Mouse (Mus musculus): Measurements from ENCODE around the gene Iqgap1. TPM values are rescaled to one million over a fixed set of nuclear protein-coding genes. Genes with fewer than 3 reads are reported as not detected.
"Not testable (repeated sequence)": the region's sequence is repeated elsewhere in the genome, so short reads cannot be mapped to it uniquely, and the experiment has no call there.

Iqgap1 gene
- polyA plus RNA-seq, 1 experiment from 2014 or later = 23.7 TPM

DNA sequence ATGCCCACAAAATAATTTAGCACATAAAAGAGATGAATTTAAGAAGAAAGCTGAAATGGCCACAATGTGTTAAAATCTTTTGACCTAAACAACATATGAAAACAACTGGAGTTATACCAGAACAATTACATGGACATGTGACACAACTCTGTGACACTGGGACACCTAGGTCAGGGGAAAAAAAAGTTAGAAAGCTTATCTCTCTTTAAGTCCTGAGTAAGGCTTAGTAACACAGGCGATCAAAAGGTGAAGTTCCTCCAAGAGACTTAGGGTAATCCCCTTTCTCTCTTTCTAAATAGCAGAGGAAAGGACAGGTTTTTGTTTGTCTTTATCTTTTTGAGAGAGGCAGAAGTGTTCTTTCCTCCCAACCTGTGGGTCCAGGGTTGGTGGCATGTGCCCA is 14.5 kb upstream of the Iqgap1 start:
- WGBS = 18% methylated on average over 1 of the region's 1 CpGs
- no peak for DNase-seq (ENCODE audit: low spot score)
- H3K9me3 ChIP-seq (replicated peaks) = no peaks in the 10 kb centered on the region
- H3K4me1 ChIP-seq = no peaks in the 10 kb centered on the region
- no peaks in the 10 kb centered on the region for H3K36me3 ChIP-seq
- peaks cover 2% of the 10 kb centered on the region; the same call in 1 of the 2 replicates for H3K27me3 ChIP-seq (ENCODE audit: low read depth, poor library complexity, severe bottlenecking)
- H3K4me3 ChIP-seq = no peak overlapping the region
- no peak overlapping the region for H3K27ac ChIP-seq (replicated peaks)

DNA sequence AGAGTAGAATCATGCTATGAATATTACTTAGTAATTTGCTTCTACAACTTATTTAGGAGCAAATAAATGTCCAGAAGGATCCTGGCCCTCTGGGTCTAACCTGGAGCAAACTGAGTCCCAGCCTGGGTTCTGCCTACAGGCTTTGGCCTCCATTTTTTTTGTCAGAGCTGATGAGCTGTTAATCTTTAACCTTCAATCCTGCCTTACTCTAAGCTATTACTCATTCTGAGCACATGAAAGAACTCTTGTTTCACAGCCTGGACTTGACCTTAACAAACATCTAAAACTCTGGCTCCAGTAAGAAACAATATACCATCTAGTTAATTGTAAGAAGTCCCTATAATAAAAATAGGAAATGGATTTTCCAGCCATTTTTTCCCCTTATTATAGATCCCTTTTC is 14.0 kb upstream of the Iqgap1 start:
- H3K27me3 ChIP-seq (ENCODE audit: low read depth, poor library complexity, severe bottlenecking) = peaks cover 2% of the 10 kb centered on the region; the same call in 1 of the 2 replicates
- H3K4me3 ChIP-seq = no peak overlapping the region
- H3K36me3 ChIP-seq = no peaks in the 10 kb centered on the region
- H3K4me1 ChIP-seq = no peaks in the 10 kb centered on the region
- H3K27ac ChIP-seq (replicated peaks) = no peak overlapping the region
- DNase-seq (ENCODE audit: low spot score) = no peak
- no peaks in the 10 kb centered on the region for H3K9me3 ChIP-seq (replicated peaks)

DNA sequence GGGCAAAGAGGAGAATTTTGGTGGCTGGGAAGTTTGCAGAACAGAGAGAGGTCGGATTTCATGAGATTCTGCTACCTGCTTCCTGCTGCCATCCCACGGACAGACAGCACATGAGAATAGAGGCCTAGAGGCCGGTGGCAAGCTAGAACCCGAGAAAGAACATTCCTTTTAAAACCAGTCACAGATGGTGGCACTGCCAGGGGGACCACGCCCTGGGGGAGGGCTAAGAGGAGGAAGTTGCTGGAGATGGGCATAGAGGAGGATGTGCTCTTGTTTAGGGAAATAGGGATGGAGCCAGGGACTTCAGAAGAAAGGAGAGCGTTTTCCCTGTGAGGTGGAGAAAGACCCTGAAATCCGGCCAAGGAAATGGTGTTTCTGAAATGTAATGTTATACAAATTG is 12.5 kb upstream of the Iqgap1 start:
- Histone ChIP-seq H3K4me1 (no peaks in the 10 kb centered on the region), H3K36me3 (no peaks in the 10 kb centered on the region), H3K4me3 (no peak overlapping the region), H3K9me3 (replicated peaks) (no peaks in the 10 kb centered on the region), H3K27me3 (ENCODE audit: low read depth, poor library complexity, severe bottlenecking) (peaks cover 2% of the 10 kb centered on the region; the same call in 1 of the 2 replicates), H3K27ac (replicated peaks) (no peak overlapping the region)
- no peak for DNase-seq (ENCODE audit: low spot score)
- 37% methylated on average over 7 of the region's 7 CpGs for WGBS

DNA sequence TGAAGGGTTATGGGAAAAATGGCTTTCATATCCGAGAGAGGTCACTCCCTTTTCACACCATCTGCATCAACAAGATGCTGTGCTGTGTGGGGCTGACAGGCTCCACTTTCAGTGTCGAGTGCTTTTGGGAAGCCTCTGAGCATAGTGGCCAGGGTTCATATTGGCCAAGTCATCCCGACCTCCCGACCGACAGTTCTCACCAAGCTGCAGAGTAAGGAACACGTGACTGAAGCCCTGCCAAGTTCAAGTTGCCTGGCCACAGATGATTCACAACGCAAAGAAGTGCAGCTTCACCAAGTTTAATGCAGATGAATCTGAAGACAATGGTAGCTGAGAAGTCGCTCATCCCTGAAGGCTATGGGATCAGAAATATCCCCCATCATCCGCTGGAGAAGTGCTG is 12.0 kb upstream of the Iqgap1 start:
- DNase-seq (ENCODE audit: low spot score) = no peak
- Histone ChIP-seq H3K4me1 (0 out of 2 replicates have a peak, but pooled peaks cover 3% of the 10 kb centered on the region), H3K9me3 (replicated peaks) (no peaks in the 10 kb centered on the region), H3K4me3 (no peak overlapping the region), H3K27me3 (ENCODE audit: low read depth, poor library complexity, severe bottlenecking) (peaks cover 2% of the 10 kb centered on the region; the same call in 1 of the 2 replicates), H3K27ac (replicated peaks) (no peak overlapping the region), H3K36me3 (no peaks in the 10 kb centered on the region)
- 60% methylated on average over 9 of the region's 9 CpGs for WGBS

DNA sequence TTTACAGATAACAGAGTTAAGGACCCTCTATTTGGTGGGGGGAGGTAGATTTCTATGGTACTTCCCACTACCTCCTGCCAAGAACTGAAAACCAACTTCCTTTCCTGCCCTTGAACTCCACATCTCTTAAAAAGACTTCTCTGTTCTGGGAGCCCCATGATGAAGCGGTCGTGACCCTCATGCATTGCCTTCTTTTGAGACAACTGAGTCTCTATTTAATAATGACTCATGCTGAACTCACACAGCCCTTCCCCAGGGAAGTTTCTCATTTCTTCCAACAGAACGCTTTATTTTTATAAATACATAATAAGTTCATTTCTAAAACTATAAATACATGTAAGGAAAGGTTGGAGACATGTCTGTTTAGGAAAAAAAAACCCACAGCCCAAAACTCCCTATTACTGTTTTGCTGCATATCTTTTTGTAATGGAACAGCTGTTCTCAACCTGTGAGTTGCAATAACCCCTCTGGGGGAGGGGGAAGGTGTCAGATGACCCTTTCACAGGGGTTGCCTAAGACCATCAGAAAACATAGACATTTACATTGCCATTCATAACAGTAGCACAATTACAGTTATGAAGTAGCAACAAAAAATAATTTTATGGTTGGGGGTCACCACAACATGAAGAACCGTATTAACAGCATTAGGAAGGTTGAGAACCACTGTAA is 10.3 kb upstream of the Iqgap1 start:
- H3K4me1 ChIP-seq = 0 out of 2 replicates have a peak, but pooled peaks cover 3% of the 10 kb centered on the region
- DNase-seq (ENCODE audit: low spot score) = no peak
- H3K4me3 ChIP-seq = no peak overlapping the region
- no peak overlapping the region for H3K27ac ChIP-seq (replicated peaks)
- 75% methylated on average over 4 of the region's 4 CpGs for WGBS
- peaks cover 2% of the 10 kb centered on the region; the same call in 1 of the 2 replicates for H3K27me3 ChIP-seq (ENCODE audit: low read depth, poor library complexity, severe bottlenecking)
- H3K36me3 ChIP-seq = no peaks in the 10 kb centered on the region
- H3K9me3 ChIP-seq (replicated peaks) = no peaks in the 10 kb centered on the region

DNA sequence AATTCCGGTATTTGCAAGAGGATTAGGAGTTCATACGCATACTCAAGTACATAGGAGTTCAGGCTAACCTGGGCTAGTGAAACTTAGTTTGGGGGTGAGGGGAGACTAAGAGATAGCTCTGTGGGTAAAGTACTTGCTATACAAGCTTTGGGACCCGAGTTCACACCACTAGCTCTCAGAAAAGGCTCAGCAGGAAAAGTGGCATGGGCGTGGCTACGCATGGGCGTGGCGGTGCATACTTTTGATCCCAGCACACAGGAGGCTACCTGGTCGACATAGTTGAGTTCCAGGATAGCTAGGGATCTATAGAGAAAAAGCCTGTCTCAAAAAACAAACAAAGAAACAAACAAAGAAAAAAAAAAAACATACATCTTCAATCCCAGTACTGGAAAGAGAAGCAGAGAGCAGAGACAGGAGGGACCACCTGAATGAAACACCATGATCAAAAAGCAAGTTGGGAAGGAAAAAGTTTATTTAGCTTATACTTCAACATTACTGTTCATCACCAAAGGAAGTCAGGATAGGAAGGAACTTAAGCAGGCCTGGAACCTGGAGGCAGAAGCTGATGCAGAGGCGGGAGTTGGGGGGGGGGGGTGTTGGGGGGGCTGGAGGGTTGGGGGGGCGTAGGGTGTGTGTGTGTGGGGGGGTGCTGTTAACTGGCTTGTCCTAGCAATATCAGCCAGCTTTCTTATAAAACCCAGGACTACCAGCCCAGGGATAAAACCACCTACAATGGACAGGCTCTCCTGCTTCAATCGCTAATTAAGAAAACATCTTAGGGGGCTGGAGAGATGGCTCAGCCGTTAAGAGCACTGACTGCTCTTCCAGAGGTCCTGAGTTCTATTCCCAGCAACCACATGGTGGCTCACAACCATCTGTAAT is 8.1 kb upstream of the Iqgap1 start:
- 0 out of 2 replicates have a peak, but pooled peaks cover 3% of the 10 kb centered on the region for H3K4me1 ChIP-seq
- H3K4me3 ChIP-seq = no peak overlapping the region
- H3K36me3 ChIP-seq = no peaks in the 10 kb centered on the region
- no peaks in the 10 kb centered on the region for H3K9me3 ChIP-seq (replicated peaks)
- no peak overlapping the region for H3K27ac ChIP-seq (replicated peaks)
- no peak for DNase-seq (ENCODE audit: low spot score)
- 50% methylated on average over 12 of the region's 12 CpGs for WGBS
- H3K27me3 ChIP-seq (ENCODE audit: low read depth, poor library complexity, severe bottlenecking) = peaks cover 2% of the 10 kb centered on the region; the same call in 1 of the 2 replicates

DNA sequence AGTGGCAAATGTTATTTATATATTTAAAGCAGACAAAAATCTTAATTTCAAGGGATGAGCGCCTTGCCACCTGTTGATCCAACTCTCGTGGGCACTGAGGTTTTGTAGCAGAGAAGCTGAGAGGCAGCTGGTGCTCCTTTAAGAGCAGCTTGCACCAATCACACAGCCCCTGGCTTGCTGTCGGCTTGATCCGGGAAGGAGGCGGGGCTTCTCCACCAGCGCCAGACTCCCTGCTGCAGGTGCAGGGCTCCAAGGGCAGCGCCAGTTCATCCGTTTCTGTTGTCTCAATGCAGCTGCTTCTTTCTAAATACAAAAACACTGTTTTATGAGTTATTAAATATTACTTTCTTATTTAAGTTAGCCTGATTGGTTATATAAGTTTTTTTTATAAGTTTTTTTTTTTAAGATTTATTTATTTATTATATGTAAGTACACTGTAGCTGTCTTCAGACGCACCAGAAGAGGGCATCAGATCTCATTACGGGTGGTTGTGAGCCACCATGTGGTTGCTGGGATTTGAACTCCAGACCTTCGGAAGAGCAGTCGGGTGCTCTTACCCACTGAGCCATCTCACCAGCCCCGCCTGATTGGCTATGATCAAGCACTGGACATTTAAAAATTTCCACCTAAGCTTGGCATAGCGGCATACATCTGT is 7.3 kb upstream of the Iqgap1 start:
- WGBS = 16% methylated on average over 14 of the region's 14 CpGs
- H3K9me3 ChIP-seq (replicated peaks); H3K27ac ChIP-seq (replicated peaks); H3K4me1 ChIP-seq; H3K27me3 ChIP-seq (ENCODE audit: low read depth, poor library complexity, severe bottlenecking); H3K4me3 ChIP-seq; H3K36me3 ChIP-seq: not testable (repeated sequence)
- peak; percentile 76 for DNase-seq (ENCODE audit: low spot score)

DNA sequence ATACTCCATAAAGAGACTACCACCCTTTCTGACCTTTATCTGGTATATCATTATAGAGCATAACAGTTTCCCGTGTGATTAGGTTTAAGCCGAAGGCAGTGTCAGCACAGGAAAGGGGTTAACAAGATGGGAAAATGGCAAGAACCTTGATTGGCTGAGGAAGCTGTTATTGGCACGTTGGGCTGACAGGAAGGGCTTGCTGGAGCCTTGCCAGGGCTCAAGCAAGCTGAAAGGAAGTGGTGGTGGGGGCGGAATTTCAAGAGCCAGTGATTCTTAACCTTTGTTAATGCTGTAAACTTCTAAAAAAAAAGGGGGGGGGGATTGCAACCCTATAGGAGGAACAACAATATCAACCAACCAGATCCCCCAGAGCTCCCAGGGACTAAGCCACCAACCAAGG is 6.4 kb upstream of the Iqgap1 start:
- Histone ChIP-seq H3K4me1 (0 out of 2 replicates have a peak, but pooled peaks cover 3% of the 10 kb centered on the region), H3K27me3 (ENCODE audit: low read depth, poor library complexity, severe bottlenecking) (no peaks in the 10 kb centered on the region), H3K27ac (replicated peaks) (no peak overlapping the region), H3K9me3 (replicated peaks) (no peaks in the 10 kb centered on the region), H3K4me3 (no peak overlapping the region), H3K36me3 (no peaks in the 10 kb centered on the region)
- WGBS = 62% methylated on average over 4 of the region's 4 CpGs
- DNase-seq (ENCODE audit: low spot score) = no peak

DNA sequence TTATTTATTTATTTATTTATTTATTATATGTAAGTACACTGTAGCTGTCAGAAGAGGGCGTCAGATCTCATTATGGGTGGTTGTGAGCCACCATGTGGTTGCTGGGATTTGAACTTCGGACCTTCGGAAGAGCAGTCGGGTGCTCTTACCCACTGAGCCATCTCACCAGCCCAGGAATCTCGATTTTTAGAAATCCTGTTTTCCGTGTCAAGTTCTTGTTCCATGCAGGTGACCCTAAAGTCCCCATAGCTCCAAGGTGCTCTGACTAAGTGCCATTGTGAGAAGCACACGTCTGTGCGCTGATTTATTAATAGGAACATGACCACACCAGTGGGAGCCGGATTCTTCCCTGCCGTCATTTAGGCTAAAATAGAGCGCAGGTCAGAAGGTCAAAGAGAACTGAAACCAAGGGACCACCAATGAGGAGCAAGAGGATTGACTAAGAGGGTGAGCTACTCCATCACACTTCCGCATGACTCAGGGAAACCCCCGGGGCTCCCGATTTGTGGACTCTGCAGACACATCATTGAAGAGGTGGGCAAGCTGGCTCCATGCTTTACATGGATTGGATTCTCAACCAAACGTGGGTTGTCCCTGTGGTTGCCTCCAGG is 4.5 kb upstream of the Iqgap1 start:
- no peak overlapping the region for H3K27ac ChIP-seq (replicated peaks)
- no peak overlapping the region for H3K4me3 ChIP-seq
- no peaks in the 10 kb centered on the region for H3K36me3 ChIP-seq
- 86% methylated on average over 15 of the region's 15 CpGs for WGBS
- 0 out of 2 replicates have a peak, but pooled peaks cover 3% of the 10 kb centered on the region for H3K4me1 ChIP-seq
- no peaks in the 10 kb centered on the region for H3K9me3 ChIP-seq (replicated peaks)
- no peaks in the 10 kb centered on the region for H3K27me3 ChIP-seq (ENCODE audit: low read depth, poor library complexity, severe bottlenecking)
- DNase-seq (ENCODE audit: low spot score) = no peak

DNA sequence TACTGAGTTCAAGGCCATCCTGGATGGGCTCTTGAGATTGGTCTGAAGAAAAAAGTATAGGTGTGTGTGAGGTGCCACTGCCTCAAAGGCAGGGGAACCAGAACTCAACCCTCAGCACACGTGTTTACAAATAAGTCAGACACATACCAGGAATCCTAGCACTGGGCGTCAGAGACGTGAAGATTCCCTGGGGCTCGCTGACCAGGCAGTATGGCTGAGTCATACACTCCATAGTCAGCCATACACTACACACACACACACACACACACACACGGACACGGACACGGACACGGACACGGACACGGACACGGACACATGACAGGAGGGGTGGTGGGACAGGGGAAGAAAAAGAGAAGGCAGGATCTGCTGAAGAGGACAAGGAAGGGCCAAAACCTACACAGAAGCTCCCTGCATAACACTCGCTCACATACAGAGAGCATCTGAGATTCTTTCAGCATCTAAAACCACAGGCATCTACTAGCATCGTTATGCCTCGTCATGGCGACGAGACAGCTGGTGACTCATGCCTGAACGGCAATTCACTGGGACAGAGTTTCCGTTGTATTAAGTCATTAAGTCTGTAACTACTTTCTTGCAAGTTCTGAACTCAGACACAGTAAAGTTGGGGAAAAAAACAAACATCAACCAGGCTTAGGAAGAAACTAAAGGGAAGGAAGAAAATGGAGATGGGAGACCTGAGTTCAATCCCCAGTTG is 2.5 kb upstream of the Iqgap1 start:
- Histone ChIP-seq H3K36me3 (no peaks in the 10 kb centered on the region), H3K9me3 (replicated peaks) (no peaks in the 10 kb centered on the region), H3K27ac (replicated peaks) (no peak overlapping the region), H3K4me3 (no peak overlapping the region), H3K27me3 (ENCODE audit: low read depth, poor library complexity, severe bottlenecking) (no peaks in the 10 kb centered on the region), H3K4me1 (0 out of 2 replicates have a peak, but pooled peaks cover 3% of the 10 kb centered on the region)
- WGBS = 85% methylated on average over 18 of the region's 18 CpGs
- no peak for DNase-seq (ENCODE audit: low spot score)

DNA sequence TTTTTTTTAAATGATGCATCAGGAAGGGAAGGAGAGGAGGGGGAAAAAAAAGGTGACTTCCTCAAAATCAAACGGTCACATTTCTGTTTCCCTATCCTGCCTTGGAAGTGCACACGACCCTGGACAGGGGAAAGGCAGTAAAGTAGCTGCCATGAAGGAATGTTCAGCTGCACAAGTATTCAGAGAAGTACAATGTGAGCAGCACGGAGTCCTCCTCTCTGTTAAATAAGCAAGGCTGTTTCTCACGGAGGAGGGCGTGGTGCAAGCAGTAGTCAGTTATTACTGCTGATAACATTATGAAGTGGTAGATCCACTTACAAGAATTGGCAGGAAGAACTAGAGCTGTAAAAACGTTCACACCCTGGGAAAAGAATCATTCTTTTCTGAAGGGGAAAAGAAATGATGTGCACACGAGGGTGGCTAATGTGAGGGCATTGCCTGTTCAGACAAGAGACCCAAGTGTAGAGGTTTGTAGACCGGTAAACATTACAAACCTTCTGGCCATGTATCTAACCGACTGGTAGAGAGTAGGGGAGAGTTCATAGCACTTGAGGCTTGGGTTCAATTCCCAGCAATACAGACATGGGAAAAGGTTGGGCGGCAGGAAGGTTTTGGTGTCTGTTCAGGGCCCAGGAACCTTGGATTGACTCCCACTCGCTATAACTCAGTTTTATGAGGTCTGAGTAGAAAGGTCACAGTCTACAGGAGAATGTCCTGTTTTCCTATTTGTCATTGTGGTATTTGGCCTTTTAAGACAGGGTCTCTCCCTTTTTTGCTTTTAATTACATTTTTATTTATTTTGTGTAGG is 1.7 kb downstream of the Iqgap1 start:
- DNase-seq (ENCODE audit: low spot score) = no peak
- Histone ChIP-seq H3K4me1 (no peaks in the 10 kb centered on the region), H3K27me3 (ENCODE audit: low read depth, poor library complexity, severe bottlenecking) (no peaks in the 10 kb centered on the region), H3K27ac (replicated peaks) (no peak overlapping the region), H3K4me3 (no peak overlapping the region), H3K9me3 (replicated peaks) (no peaks in the 10 kb centered on the region), H3K36me3 (no peaks in the 10 kb centered on the region)
- WGBS = 88% methylated on average over 11 of the region's 11 CpGs

Measured in midbrain, embryonic 10.5 days (tissue).